Mouse (Mus musculus) neural tube, embryonic 14.5 days (tissue): ENCODE results near the gene Rtn2. TPM values are rescaled to one million over a fixed set of nuclear protein-coding genes. Genes with fewer than 3 reads are reported as not detected.

Experiments used
- ATAC-seq: fragments of 200-750 bp; cut with Nextera tagmentation; 2 replicates; pipeline ENCODE4 v1.8.0; 2017; ENCODE audit warnings: low read depth, mild to moderate bottlenecking, moderate TSS enrichment, moderate library complexity
- H3K27ac ChIP-seq: fragments of 300-500 bp; sonication (generic); 2 replicates; pipeline ENCODE4 v1.5.1; 2014; ENCODE audit warnings: low read depth, mild to moderate bottlenecking, control low read depth, low read length, moderate library complexity, mixed read lengths
- H3K27me3 ChIP-seq: fragments of 300-500 bp; sonication (generic); 2 replicates; pipeline ENCODE4 v1.6.1; 2014; ENCODE audit warnings: low read length; ENCODE audit not compliant: control insufficient read depth, insufficient read depth
- H3K36me3 ChIP-seq: fragments of 300-500 bp; sonication (generic); 2 replicates; pipeline ENCODE4 v1.6.1; 2014; ENCODE audit warnings: low read length, mixed read lengths; ENCODE audit not compliant: control insufficient read depth, insufficient read depth
- H3K4me1 ChIP-seq: fragments of 300-500 bp; sonication (generic); 2 replicates; pipeline ENCODE4 v1.6.1; 2014; ENCODE audit warnings: low read length; ENCODE audit not compliant: control insufficient read depth, insufficient read depth
- H3K4me2 ChIP-seq: fragments of 300-500 bp; sonication (generic); 2 replicates; pipeline ENCODE4 v1.6.1; 2014; ENCODE audit warnings: mild to moderate bottlenecking, low read depth, low read length, control low read depth
- H3K4me3 ChIP-seq: fragments of 300-500 bp; sonication (generic); 2 replicates; pipeline ENCODE4 v1.5.1; 2014; ENCODE audit warnings: low read depth, low read length, control low read depth, mixed read lengths
- H3K9ac ChIP-seq: fragments of 300-500 bp; sonication (generic); replicated peaks from 2 replicates; pipeline ENCODE4 v1.6.1; 2014; ENCODE audit warnings: low read depth, mild to moderate bottlenecking, control low read depth, low read length, mixed read lengths
- H3K9me3 ChIP-seq: fragments of 300-500 bp; sonication (generic); 2 replicates; pipeline ENCODE4 v1.6.1; 2016; ENCODE audit warnings: low read length; ENCODE audit not compliant: control insufficient read depth
- WGBS: fragments of 180-500 bp; shearing (Covaris S2); extraction: QIAGEN DNeasy Blood & Tissue Kit; methylation state at CpG from one replicate; pipeline ENCODE4 v1.1.7; 2014; 5-methylcytosine and 5-hydroxymethylcytosine counted together
- polyA plus RNA-seq: library from polyadenylated mRNA; unstranded; fragments of >200 nt; fragmentation: Nextera tagmentation; extraction: Ambion mirVana; gene quantifications from 2 replicates; pipeline ENCODE4 v1.2.1, GENCODE M21; 2014

Gene Rtn2
- polyA plus RNA-seq, 1 experiment from 2014 or later, result 118 TPM

GRCm38 (mm10) chr7:19307739-19308453 lies 25.5 kb downstream of the Rtn2 start:
- ATAC-seq, result peak; percentile 48
- Histone ChIP-seq H3K4me3 (peak overlapping the region; percentile 52), H3K9me3 (no peaks in the 10 kb centered on the region), H3K4me2 (peak overlapping the region; percentile 83), H3K36me3 (no peaks in the 10 kb centered on the region), H3K9ac (peak overlapping the region; percentile 32; the same call in 1 of the 2 replicates), H3K27me3 (peaks cover 32% of the 10 kb centered on the region), H3K4me1 (peaks cover 20% of the 10 kb centered on the region), H3K27ac (peak overlapping the region; percentile 73)
- 3% methylated on average over 18 of the region's 18 CpGs for WGBS

- WGBS, result 1% methylated on average over 57 of the region's 58 CpGs
- Histone ChIP-seq H3K4me2 (peak overlapping the region; percentile 83), H3K9ac (peak overlapping the region; percentile 32), H3K27me3 (peaks cover 27% of the 10 kb centered on the region), H3K36me3 (no peaks in the 10 kb centered on the region), H3K9me3 (no peaks in the 10 kb centered on the region), H3K4me3 (peak overlapping the region; percentile 52), H3K27ac (peak overlapping the region; percentile 73), H3K4me1 (peaks cover 20% of the 10 kb centered on the region)
- peak; percentile 88 for ATAC-seq
Measured at GRCm38 (mm10) chr7:19308454-19309277, 26.2 kb downstream of the Rtn2 start.

- Histone ChIP-seq H3K4me2 (peak overlapping the region; percentile 83), H3K4me1 (peaks cover 17% of the 10 kb centered on the region), H3K9me3 (no peaks in the 10 kb centered on the region), H3K36me3 (no peaks in the 10 kb centered on the region), H3K27ac (0 out of 2 replicates have a peak overlapping the region, but pooled peaks have one; percentile 22), H3K9ac (peak overlapping the region; percentile 50; the same call in 1 of the 2 replicates), H3K27me3 (peaks cover 23% of the 10 kb centered on the region), H3K4me3 (peak overlapping the region; percentile 52)
- WGBS, result 1% methylated on average over 48 of the region's 48 CpGs
- ATAC-seq, result no peak
Measured at GRCm38 (mm10) chr7:19309278-19309883, 27.0 kb downstream of the Rtn2 start.

- peak within 1 kb of the TSS; percentile 83 for H3K4me2 ChIP-seq
- H3K9ac ChIP-seq, result peak within 1 kb of the TSS; percentile 50
- peaks cover 14% of the 10 kb centered on the region for H3K4me1 ChIP-seq
- peak within 1 kb of the TSS; percentile 52 for H3K4me3 ChIP-seq
- under 1% methylated on average over 45 of the region's 49 CpGs for WGBS
- ATAC-seq, result peak; percentile 85
- peaks cover 18% of the 10 kb centered on the region for H3K27me3 ChIP-seq
- no peaks in the 10 kb centered on the region for H3K36me3 ChIP-seq
- no peaks in the 10 kb centered on the region for H3K9me3 ChIP-seq
- 0 out of 2 replicates have a peak within 1 kb of the TSS, but pooled peaks have one; percentile 22 for H3K27ac ChIP-seq
Measured at GRCm38 (mm10) chr7:19309884-19310641, 27.6 kb downstream of the Rtn2 start, which contains the start of gene Fosb. Gene Fosb, minus strand, starts transcription at chr7:19310051.

GRCm38 (mm10) chr7:19311991-19312390 lies 29.6 kb downstream of the Rtn2 start:
- Histone ChIP-seq H3K36me3 (no peaks in the 10 kb centered on the region), H3K27ac (no peak overlapping the region), H3K4me2 (no peak overlapping the region), H3K9ac (no peak overlapping the region), H3K9me3 (no peaks in the 10 kb centered on the region), H3K4me3 (no peak overlapping the region), H3K4me1 (peaks cover 14% of the 10 kb centered on the region), H3K27me3 (0 out of 2 replicates have a peak, but pooled peaks cover under 1% of the 10 kb centered on the region)
- WGBS, result 42% methylated on average over 4 of the region's 4 CpGs
- ATAC-seq, result no peak

- 47% methylated on average over 5 of the region's 5 CpGs for WGBS
Measured at GRCm38 (mm10) chr7:19314033-19314432, 31.6 kb downstream of the Rtn2 start.

GRCm38 (mm10) chr7:19316451-19317161 lies 34.2 kb downstream of the Rtn2 start:
- Histone ChIP-seq H3K4me1 (peaks cover 9% of the 10 kb centered on the region; the same call in 1 of the 2 replicates), H3K4me2 (no peak overlapping the region), H3K36me3 (no peaks in the 10 kb centered on the region), H3K9ac (no peak overlapping the region), H3K27me3 (no peaks in the 10 kb centered on the region), H3K9me3 (no peaks in the 10 kb centered on the region), H3K27ac (no peak overlapping the region), H3K4me3 (no peak overlapping the region)
- 46% methylated on average over 14 of the region's 14 CpGs for WGBS
- ATAC-seq, result no peak

More at GRCm38 (mm10) chr7:19314033-19314432, 31.6 kb downstream of the Rtn2 start:
- no peak overlapping the region for H3K9ac ChIP-seq
- no peak overlapping the region for H3K4me3 ChIP-seq
- H3K4me1 ChIP-seq, result peaks cover 7% of the 10 kb centered on the region
- ATAC-seq, result no peak
- H3K27me3 ChIP-seq, result no peaks in the 10 kb centered on the region
- H3K27ac ChIP-seq, result no peak overlapping the region
- H3K9me3 ChIP-seq, result no peaks in the 10 kb centered on the region
- H3K36me3 ChIP-seq, result no peaks in the 10 kb centered on the region
- no peak overlapping the region for H3K4me2 ChIP-seq

- WGBS, result 73% methylated on average over 2 of the region's 2 CpGs
- Histone ChIP-seq H3K27me3 (no peaks in the 10 kb centered on the region), H3K36me3 (no peaks in the 10 kb centered on the region), H3K4me1 (peaks cover 9% of the 10 kb centered on the region; the same call in 1 of the 2 replicates), H3K4me2 (no peak overlapping the region), H3K4me3 (no peak overlapping the region), H3K9ac (no peak overlapping the region), H3K9me3 (no peaks in the 10 kb centered on the region), H3K27ac (no peak overlapping the region)
- ATAC-seq, result no peak
Measured at GRCm38 (mm10) chr7:19318201-19318600, 35.8 kb downstream of the Rtn2 start.
